Mouse (Mus musculus): Measurements from ENCODE around the gene Mfng.

Gene Mfng

GRCm38 (mm10) chr15:78773290-78773729, at the start of gene Mfng:
Mfng (minus strand) TSS chr15:78773475.
- no peak for DNase-seq (ENCODE audit: low spot score)

GRCm38 (mm10) chr15:78816074-78816391, 42.8 kb upstream of the Mfng start:
- DNase-seq (ENCODE audit: low spot score), result no peak

- no peak for DNase-seq (ENCODE audit: low spot score)
Observed at GRCm38 (mm10) chr15:78815314-78816073, 42.2 kb upstream of the Mfng start.

GRCm38 (mm10) chr15:78813603-78814002, 40.3 kb upstream of the Mfng start:
- DNase-seq (ENCODE audit: low spot score), result no peak

GRCm38 (mm10) chr15:78810146-78810545, 36.9 kb upstream of the Mfng start:
- no peak for DNase-seq (ENCODE audit: low spot score)

GRCm38 (mm10) chr15:78809739-78810138, 36.5 kb upstream of the Mfng start:
- no peak for DNase-seq (ENCODE audit: low spot score)

- no peak for DNase-seq (ENCODE audit: low spot score)
Observed at GRCm38 (mm10) chr15:78808980-78809379, 35.7 kb upstream of the Mfng start.

- DNase-seq (ENCODE audit: low spot score), result no peak
Observed at GRCm38 (mm10) chr15:78807141-78807540, 33.9 kb upstream of the Mfng start.

GRCm38 (mm10) chr15:78806614-78807013, 33.3 kb upstream of the Mfng start:
- no peak for DNase-seq (ENCODE audit: low spot score)

- no peak for DNase-seq (ENCODE audit: low spot score)
Observed at GRCm38 (mm10) chr15:78805351-78805750, 32.1 kb upstream of the Mfng start.

- no peak for DNase-seq (ENCODE audit: low spot score)
Observed at GRCm38 (mm10) chr15:78804326-78804725, 31.1 kb upstream of the Mfng start.

GRCm38 (mm10) chr15:78803499-78803900, 30.2 kb upstream of the Mfng start:
- peak; percentile 61 for DNase-seq (ENCODE audit: low spot score)

GRCm38 (mm10) chr15:78802776-78803391, 29.6 kb upstream of the Mfng start, which contains the start of gene Card10:
Card10 (minus strand) TSS chr15:78803042.
- no peak for DNase-seq (ENCODE audit: low spot score)

GRCm38 (mm10) chr15:78801971-78802741, 28.9 kb upstream of the Mfng start:
- no peak for DNase-seq (ENCODE audit: low spot score)

GRCm38 (mm10) chr15:78801571-78801970, 28.3 kb upstream of the Mfng start:
- no peak for DNase-seq (ENCODE audit: low spot score)

- no peak for DNase-seq (ENCODE audit: low spot score)
Observed at GRCm38 (mm10) chr15:78799029-78799428, 25.8 kb upstream of the Mfng start.

GRCm38 (mm10) chr15:78797060-78797329, 23.7 kb upstream of the Mfng start:
- no peak for DNase-seq (ENCODE audit: low spot score)

GRCm38 (mm10) chr15:78796196-78797059, 23.2 kb upstream of the Mfng start:
- DNase-seq (ENCODE audit: low spot score), result no peak

- DNase-seq (ENCODE audit: low spot score), result no peak
Observed at GRCm38 (mm10) chr15:78790990-78791389, 17.7 kb upstream of the Mfng start.

GRCm38 (mm10) chr15:78790451-78790850, 17.2 kb upstream of the Mfng start:
- DNase-seq (ENCODE audit: low spot score), result no peak

- DNase-seq (ENCODE audit: low spot score), result no peak
Observed at GRCm38 (mm10) chr15:78789721-78790323, 16.5 kb upstream of the Mfng start.

GRCm38 (mm10) chr15:78788042-78788441, 14.8 kb upstream of the Mfng start:
- DNase-seq (ENCODE audit: low spot score), result no peak
